Mouse (Mus musculus): Measurements from ENCODE around the gene Ano4.

- no peak for TF ChIP-seq CTCF (conservative IDR thresholded peaks at IDR 0.05; ENCODE audit: low read length)
- no peak for TF ChIP-seq POU5F1 (IDR thresholded peaks at IDR 0.05; ENCODE audit: borderline replicate concordance, low read length)
- no peak for TF ChIP-seq NANOG (IDR thresholded peaks at IDR 0.05; ENCODE audit: borderline replicate concordance, low read length)
These were observed 14.3 kb downstream of the Ano4 start for GRCm38 (mm10) chr10:89330261-89330660.
